Mouse (Mus musculus) MEL (cell line): ENCODE results near the gene Itgb8. TPM values are rescaled to one million over a fixed set of nuclear protein-coding genes. Genes with fewer than 3 reads are reported as not detected.

ENCODE experiments used
- polyA plus RNA-seq, 2 experiments: library from polyadenylated mRNA; stranded (reverse) in 1 of 2; unstranded in 1 of 2; fragments of >175 nt in 1 of 2; fragments of >200 nt in 1 of 2; gene quantifications; 2 replicates each; pipeline versions ENCODE4 v1.2.1 to v1.2.4; 2012; ENCODE audit warnings: low replicate concordance in 2 of 2, low read depth in 1 of 2; ENCODE audit not compliant: insufficient read length in 2 of 2, insufficient read depth in 1 of 2, missing spikeins in 1 of 2
- total RNA-seq: library from RNA; depleted of rRNA; stranded (reverse); fragments of 300-350 nt; gene quantifications from 2 replicates; pipeline ENCODE4 v1.2.3, GENCODE M21; 2012; rRNA removed

The Itgb8 gene
- total and polyA plus RNA-seq, 3 experiments, result not detected

Other genes with a start within 250 kb of the Itgb8 start
- gene Macc1, start 75.5 kb upstream of the Itgb8 start, total RNA-seq, result not detected in 2 replicates
- not detected for gene Macc1, start 75.5 kb upstream of the Itgb8 start, polyA plus RNA-seq